Comparison of ENCODE assay signal across 9 mouse cellular contexts in genomic region chr1:153054112-153054821, GRCm38 (mm10).
DNase-seq lines count a peak whose midpoint lies in the region; ATAC-seq lines count a peak whose summit lies in the region.
"Had no signal": no experiment of that assay in that cellular context is flagged by ENCODE, and none has a peak within 500 bp of the region (broad histone marks: within the 10 kb centered on the region; RNA-seq: fewer than 3 reads in every experiment).

No protein-coding gene starts in this region.

- peak; percentile 41 for DNase-seq in heart, postnatal 4 days
- DNase-seq in heart, adult 8-10 months (ENCODE audit: low spot score): no peak
- DNase-seq in cerebellum, adult 18-20 months: peak; percentile 87
- DNase-seq in midbrain, embryonic 11.5 days (ENCODE audit: low spot score, missing footprints): no peak
- DNase-seq in adrenal gland, adult (ENCODE audit: inconsistent age in 2 of 2, low spot score in 1 of 2): no peak

- no peaks in the 10 kb centered on the region for H3K9me3 ChIP-seq in forebrain, embryonic 13.5 days (replicated peaks)
- no peaks in the 10 kb centered on the region for H3K9me3 ChIP-seq in midbrain, embryonic 11.5 days (ENCODE audit: control insufficient read depth, low read length)
- H3K9me3 ChIP-seq: stomach, embryonic 15.5 days had no signal

- 5% methylated on average over 11 of the region's 11 CpGs for WGBS in forebrain, embryonic 13.5 days
- WGBS in midbrain, embryonic 11.5 days: 9% methylated on average over 11 of the region's 11 CpGs

- H3K4me3 ChIP-seq in forebrain, embryonic 13.5 days: no peak overlapping the region
- no peak overlapping the region for H3K4me3 ChIP-seq in midbrain, embryonic 11.5 days (ENCODE audit: low read depth, low read length)
- H3K4me3 ChIP-seq: stomach, embryonic 15.5 days had no signal

- peak overlapping the region; percentile 11; the same call in 1 of the 2 replicates for H3K4me2 ChIP-seq in forebrain, embryonic 13.5 days
- H3K4me2 ChIP-seq in midbrain, embryonic 11.5 days: no peak overlapping the region
- H3K4me2 ChIP-seq: stomach, embryonic 15.5 days had no signal

- H3K36me3 ChIP-seq in forebrain, embryonic 13.5 days (ENCODE audit: poor library complexity, severe bottlenecking): no peaks in the 10 kb centered on the region
- H3K36me3 ChIP-seq in midbrain, embryonic 11.5 days (ENCODE audit: control insufficient read depth, insufficient read depth, low read length): no peaks in the 10 kb centered on the region
- H3K36me3 ChIP-seq: stomach, embryonic 15.5 days had no signal

- no peak overlapping the region for H3K9ac ChIP-seq in forebrain, embryonic 13.5 days
- no peak overlapping the region for H3K9ac ChIP-seq in midbrain, embryonic 11.5 days (ENCODE audit: low read length)
- H3K9ac ChIP-seq: stomach, embryonic 15.5 days had no signal

- ATAC-seq in forebrain, embryonic 13.5 days: peak; percentile 61
- peak; percentile 87 for ATAC-seq in midbrain, embryonic 11.5 days (ENCODE audit: low FRiP score)
- no peak for ATAC-seq in megakaryocyte, adult 5-6 weeks (ENCODE audit: poor library complexity, severe bottlenecking)
- no peak for ATAC-seq in monocyte, adult 5-6 weeks (replicated peaks; ENCODE audit: insufficient number of reproducible peaks, low FRiP score, low TSS enrichment, poor library complexity, severe bottlenecking)

- H3K27ac ChIP-seq in forebrain, embryonic 13.5 days: 0 out of 2 replicates have a peak overlapping the region, but pooled peaks have one; percentile 2
- no peak overlapping the region; the same call in 1 of the 2 replicates for H3K27ac ChIP-seq in midbrain, embryonic 11.5 days (ENCODE audit: low read depth, low read length)
- H3K27ac ChIP-seq: stomach, embryonic 15.5 days had no signal

- peaks cover 68% of the 10 kb centered on the region for H3K27me3 ChIP-seq in forebrain, embryonic 13.5 days
- peaks cover 15% of the 10 kb centered on the region; the same call in 1 of the 2 replicates for H3K27me3 ChIP-seq in midbrain, embryonic 11.5 days (ENCODE audit: control insufficient read depth, insufficient read depth, low read length)
- H3K27me3 ChIP-seq: stomach, embryonic 15.5 days had no signal

- H3K4me1 ChIP-seq in forebrain, embryonic 13.5 days: peaks cover 26% of the 10 kb centered on the region
- H3K4me1 ChIP-seq in midbrain, embryonic 11.5 days (ENCODE audit: control insufficient read depth, insufficient read depth, low read length): peaks cover 9% of the 10 kb centered on the region
- H3K4me1 ChIP-seq: stomach, embryonic 15.5 days had no signal

Comparison
In these comparisons a context has a peak if more than half of its experiments do, and no peak if none do; other contexts are left out.
1. DNase-seq: peak in heart, postnatal 4 days (single experiment) and cerebellum, adult 18-20 months (2 of 2); none in heart, adult 8-10 months (single experiment), midbrain, embryonic 11.5 days (single experiment) and adrenal gland, adult (0 of 2).
2. ATAC-seq: peak in forebrain, embryonic 13.5 days (single experiment) and midbrain, embryonic 11.5 days (single experiment); none in megakaryocyte, adult 5-6 weeks (single experiment) and monocyte, adult 5-6 weeks (single experiment).